Mouse (Mus musculus): ENCODE results near the gene Sigirr. TPM values are rescaled to one million over a fixed set of nuclear protein-coding genes. Genes with fewer than 3 reads are reported as not detected.

The Sigirr gene
- total RNA-seq, 2 experiments from 2014 or later: 2.5 to 2.6 TPM

DNA sequence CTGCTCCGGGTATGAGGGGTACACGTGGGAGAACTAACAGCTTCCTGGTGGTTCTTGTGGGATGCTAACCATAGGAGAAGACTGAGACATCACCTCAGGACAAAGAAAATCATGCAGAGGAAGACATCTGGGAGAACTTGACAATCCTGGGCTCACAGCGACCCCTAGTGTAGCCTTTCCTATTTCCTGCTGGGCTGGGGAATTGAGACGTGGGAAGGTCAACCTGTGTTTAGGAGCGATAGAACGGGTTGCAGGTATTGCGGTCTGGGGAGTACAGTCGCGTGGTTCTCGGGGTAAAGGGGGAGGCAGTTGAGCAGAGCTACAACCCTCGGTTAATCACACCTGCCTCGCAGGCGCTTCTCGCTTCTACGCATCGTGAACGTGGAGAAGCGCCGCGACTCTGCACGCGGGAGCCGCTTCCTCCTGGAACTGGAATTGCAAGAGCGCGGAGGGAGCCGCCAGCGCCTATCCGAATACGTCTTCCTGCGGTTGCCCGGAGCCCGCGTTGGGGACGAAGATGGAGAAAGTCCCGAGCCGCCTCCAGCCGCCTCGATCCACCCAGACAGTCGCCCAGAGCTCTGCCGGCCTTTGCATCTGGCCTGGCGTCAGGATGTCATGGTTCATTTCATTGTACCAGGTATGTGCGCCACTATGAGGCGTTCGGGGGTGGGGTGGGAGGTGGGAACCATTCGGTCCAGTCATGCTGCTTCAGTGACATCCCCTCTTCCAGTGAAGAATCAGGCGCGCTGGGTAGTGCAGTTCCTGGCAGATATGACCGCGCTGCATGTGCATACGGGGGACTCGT, 30.1 kb downstream of the Sigirr start:
- intact Hi-C loops (cut with DNase I): loop anchor here (5.0 kb wide), 1 partner anchor 102 kb away; the partner anchor contains the start of gene Rnh1
- peak; percentile 84 to 87 for DNase-seq (ENCODE audit: low spot score in 2 of 2)

DNA sequence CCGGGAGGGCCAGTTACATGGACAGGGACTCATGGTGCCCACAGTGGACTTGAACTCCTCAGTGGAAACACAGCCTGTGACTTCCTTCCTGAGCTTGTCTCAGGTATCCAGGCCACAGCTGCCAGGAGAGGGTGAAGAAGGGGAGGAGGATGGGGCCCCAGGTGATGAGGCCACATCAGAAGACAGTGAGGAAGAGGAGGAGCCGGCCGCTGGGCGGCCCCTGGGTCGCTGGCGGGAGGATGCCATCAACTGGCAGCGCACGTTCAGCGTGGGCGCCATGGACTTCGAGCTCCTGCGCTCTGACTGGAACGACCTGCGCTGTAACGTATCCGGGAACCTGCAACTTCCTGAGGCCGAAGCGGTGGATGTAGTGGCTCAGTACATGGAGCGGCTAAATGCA, 32.0 kb downstream of the Sigirr start:
- no peak for DNase-seq (ENCODE audit: low spot score in 2 of 2)

DNA sequence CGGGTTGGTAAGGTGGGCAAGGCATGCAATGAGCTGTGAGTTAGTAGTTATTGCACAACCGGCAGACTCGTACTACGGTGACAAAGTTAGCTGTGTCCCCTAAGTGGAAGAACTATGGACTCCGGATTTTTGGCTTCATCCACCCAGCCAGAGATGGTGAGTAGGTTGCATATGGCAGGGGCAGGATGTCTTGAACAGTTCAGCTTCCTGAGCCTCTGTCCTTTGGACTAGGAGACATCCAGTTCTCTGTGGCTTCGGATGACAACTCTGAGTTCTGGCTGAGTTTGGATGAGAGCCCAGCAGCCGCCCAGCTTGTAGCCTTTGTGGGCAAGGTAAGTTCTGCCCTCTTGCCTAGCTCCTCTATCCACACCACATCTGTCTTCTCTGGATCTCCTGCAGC, 35.8 kb downstream of the Sigirr start:
- no peak for DNase-seq (ENCODE audit: low spot score in 2 of 2)
- intact Hi-C loops (cut with DNase I): no loop called here

More for the DNA sequence above, 32.0 kb downstream of the Sigirr start:
- intact Hi-C loops (cut with DNase I): no loop called here

DNA sequence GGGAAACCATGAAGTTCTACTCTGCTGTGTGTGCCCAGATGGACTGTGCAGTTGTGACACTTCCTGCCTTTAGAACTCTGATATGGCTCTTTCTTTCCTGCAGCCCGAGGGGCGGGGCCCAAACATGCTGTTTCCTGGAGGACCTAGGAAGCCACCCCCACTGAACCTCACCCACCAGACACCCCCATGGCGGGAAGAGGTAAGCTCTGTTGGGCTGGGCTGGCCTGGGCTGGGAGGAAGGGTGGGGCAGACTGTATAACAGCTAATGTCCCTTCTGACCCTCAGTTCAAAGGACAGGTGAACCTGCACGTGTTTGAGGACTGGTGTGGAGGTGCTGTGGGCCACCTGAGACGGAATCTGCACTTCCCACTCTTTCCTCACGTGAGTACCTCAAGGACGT, 36.2 kb downstream of the Sigirr start:
- intact Hi-C loops (cut with DNase I): no loop called here
- no peak for DNase-seq (ENCODE audit: low spot score in 2 of 2)

DNA sequence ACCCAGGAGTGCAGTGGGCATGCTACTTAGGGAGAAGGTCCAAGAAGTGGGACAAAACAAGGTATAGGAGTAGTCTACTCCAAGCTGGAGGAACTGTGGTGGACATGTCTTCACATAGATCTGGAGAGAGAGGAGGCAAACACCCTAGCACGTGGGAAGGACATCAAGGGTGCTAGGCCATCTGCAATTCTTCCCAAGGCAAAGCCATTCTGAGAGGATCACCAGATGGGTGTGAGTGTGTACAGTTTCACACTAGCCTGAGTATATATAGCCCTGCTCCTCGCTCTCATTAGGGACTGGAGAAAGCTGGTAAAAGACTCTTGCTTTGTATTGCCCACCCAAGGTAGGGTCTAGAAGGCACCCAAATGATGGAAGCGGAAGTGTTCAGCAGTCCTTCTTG, 37.0 kb downstream of the Sigirr start:
- intact Hi-C loops (cut with DNase I): no loop called here
- DNase-seq (ENCODE audit: low spot score in 2 of 2): no peak

DNA sequence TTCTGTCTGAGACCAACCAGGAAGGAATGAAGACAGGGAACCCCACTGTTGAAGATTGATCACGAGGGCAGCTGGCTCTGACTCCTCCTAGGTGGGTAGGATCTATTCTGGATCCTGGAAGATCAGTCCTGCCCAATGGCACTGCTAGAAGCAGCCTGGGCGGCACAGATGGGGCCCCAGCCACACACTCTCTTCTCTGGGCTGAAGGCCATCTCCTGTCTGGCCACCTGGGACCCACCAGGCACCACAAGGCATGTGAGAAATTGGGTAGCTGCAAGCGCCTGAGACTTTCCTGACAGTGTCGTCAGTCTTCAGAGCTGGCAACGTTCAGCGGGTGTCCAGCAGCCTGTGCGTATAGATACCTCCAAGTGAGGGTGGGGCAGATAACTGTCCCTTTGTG, 37.8 kb downstream of the Sigirr start:
- DNase-seq (ENCODE audit: low spot score in 2 of 2): no peak
- intact Hi-C loops (cut with DNase I): no loop called here

DNA sequence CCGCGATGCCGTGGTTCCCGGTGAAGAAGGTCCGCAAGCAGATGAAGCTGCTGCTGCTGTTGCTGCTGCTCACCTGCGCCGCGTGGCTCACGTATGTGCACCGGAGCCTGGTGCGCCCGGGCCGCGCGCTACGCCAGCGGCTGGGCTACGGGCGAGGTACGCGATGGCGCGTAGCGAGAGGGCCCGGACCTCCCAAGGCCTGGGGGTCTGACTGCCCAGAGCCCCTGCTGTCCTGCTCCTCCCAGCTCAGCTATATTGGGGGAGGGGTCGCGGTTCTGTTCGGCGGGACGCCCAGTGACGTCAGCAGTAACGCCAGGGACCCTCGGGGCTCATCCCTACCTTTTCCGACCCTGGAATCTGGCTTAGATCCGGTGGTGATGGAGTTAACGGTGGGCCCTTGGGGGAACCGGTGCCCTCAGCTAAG, 39.1 kb downstream of the Sigirr start:
- peak in 1 of 2 experiments; percentile 46 for DNase-seq (ENCODE audit: low spot score in 2 of 2)

DNA sequence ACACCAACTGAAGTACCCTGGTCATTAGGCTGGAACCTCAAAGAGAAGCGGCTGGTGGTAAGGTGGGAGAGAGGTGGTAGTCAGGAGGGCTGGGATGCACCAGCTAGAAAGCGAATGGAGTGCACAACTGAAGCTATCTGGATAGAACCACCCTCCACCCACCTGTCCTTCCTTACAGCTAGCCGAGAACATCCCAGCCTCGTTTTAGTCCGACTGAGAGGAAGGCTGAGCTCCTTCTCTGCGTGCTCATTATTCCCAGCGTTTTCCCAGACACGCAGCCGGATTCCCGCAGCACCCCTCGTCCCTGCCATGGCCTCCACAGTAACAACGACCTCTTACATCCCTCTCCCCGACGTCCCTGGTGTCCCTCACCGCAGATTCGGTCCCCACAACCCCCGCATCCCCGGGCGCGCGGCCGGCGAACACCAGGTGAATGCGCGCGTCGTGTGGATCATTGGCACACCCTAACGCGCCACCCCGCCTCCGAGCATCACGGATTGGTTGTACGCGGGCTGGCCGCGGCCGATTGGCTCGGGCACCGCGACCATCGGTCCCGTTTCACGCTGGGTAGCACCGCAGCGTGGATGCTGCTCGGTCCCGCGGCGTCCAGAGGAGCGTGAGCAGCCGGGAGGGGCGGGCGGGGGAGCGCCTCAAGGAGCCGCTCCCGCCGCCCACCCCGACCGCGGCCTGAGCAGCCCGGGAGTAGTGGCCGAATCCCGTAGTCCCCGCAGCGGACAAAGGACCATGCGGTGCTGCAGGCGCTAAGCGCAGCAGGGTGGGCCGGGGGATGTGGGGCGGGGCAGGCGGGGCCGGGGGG, 39.7 kb downstream of the Sigirr start, which contains the start of gene B4galnt4:
Gene B4galnt4, plus strand, starts transcription at position 679 of the 817 bp plus-strand sequence.
- DNase-seq (ENCODE audit: low spot score in 2 of 2): peak; percentile 95 to 96
- intact Hi-C loops (cut with DNase I): no loop called here

More for the DNA sequence above, 39.1 kb downstream of the Sigirr start:
- intact Hi-C loops (cut with DNase I): no loop called here

DNA sequence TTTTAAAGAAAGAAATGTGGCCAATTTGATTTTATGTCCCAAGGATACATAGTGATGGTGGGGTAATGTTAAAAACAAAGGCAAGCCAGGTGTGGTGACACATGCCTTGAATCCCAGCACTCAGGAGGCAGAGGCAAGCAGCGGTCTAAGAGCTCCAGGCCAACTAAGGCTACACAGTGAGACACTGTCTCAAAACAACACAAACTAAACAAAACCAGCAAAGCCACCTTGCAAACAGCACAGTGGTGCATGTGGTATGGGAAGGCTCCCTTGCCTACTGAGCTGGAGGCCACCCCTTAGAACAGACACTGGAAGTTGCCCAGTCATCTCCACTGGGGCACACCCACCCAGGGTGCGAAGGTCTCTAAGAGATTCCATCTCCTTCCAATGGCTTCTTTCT, 40.4 kb downstream of the Sigirr start:
- intact Hi-C loops (cut with DNase I): no loop called here
- DNase-seq (ENCODE audit: low spot score in 2 of 2): no peak

DNA sequence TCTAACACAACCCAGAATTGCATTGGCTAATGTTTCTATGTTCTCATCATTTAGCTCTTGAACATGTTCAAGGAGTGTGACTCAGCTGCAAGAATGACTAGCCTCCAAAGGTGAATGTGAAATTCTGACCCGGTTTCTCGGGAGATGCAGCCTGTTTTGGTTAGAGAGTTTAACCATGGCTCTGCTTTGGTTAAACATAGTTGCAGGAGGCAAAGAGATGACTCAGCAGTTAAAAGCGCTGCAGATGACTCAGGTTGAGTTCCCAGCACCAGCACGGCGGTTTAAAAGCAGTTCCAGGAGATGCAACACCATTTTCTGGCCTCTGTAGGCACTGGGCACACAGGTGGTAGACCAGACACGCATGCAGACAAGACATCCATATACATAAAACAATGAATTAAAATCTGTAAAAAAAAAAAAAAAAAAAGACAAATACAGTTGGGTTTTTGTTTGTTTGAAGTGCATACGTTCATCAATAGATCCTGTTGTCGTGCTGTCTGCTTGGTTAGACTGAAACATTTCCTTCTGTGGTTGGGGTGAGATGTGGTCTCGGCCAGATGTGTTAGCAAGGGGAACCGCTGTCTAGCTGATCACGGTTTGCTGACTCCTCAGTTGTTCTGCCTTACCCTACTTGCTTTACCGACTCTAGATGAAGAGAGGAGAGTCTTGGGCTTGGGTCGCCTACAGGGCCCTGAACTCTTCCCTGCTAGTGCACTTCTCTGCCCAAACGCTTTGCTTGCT, 41.6 kb downstream of the Sigirr start:
- no peak for DNase-seq (ENCODE audit: low spot score in 2 of 2)
- intact Hi-C loops (cut with DNase I): no loop called here

DNA sequence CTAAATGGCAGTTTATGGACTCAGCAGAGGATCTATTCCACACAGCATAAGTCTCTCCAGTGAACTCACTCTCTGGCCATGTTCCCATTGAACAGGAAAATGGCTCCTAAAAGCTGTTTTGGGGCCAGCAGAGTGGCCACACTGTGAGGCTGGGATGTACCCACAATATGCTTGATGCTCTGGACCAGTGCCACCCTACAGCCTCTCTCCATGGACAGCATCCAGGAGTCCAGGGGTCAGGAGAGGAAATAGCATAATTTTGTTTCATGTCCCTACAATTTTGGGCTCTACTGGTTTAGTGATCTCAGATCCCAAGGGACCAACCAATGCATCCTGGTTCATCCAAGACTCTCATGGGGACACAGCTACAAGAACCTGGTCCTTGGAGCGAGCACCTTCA, 42.8 kb downstream of the Sigirr start:
- no peak for DNase-seq (ENCODE audit: low spot score in 2 of 2)
- intact Hi-C loops (cut with DNase I): no loop called here

DNA sequence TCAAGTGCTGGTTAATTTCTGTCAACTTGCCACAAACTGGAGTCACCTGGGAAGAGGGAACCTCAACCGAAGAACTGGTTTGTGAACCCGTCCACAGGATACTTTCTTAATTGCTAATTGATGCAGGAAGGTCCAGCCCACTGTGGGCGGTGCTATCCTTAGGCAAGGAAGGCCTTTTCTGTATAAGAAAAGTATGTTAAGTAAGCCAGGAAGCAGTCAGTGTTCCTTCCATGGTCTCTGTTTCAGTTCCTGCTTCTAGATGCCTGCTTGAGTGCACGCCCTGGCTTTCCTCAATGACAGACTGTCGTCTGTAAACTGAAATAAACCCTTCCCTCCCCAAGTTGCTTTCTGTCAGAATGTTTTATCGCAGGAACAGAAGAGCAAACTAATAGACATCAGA, 43.4 kb downstream of the Sigirr start:
- DNase-seq (ENCODE audit: low spot score in 2 of 2): no peak
- intact Hi-C loops (cut with DNase I): no loop called here

DNA sequence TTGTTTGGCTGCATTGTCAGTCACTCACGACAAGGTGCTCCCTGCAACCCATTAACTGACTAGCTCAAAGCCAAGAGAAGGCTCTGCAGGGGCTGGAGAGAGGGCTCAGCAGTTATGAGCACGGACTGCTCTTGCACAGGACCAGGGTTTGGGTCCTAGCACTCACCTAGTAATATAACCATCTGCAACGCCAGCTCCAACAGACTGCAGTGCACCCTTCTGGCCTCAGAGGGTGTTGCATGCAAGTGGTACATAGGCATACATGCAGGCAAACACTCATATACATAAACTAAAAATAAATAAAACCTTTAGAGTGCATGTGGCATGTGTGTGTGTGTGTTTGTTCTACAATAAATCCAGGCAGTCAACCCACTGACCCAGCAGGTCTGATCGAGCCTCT, 44.6 kb downstream of the Sigirr start:
- DNase-seq (ENCODE audit: low spot score in 2 of 2): no peak
- intact Hi-C loops (cut with DNase I): no loop called here

DNA sequence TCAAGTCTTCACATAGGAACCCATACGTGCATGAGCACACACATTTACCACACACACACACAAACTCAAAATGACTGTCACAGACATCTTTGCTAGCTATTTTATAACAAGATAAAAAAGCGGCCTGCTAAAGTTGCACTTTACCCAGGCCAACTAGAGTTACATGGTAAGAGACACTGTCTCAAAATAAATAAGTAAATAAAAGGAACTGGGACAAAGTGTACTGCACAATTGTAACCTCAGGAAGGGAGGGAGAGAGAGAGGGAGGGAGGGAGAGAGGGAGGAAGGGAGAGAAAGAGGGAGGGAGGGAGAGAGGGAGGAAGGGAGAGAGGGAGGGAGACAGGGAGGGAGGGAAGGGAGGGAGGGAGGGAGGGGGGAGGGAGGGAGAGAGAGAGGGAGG, 48.0 kb downstream of the Sigirr start:
- no peak for DNase-seq (ENCODE audit: low spot score in 2 of 2)
- intact Hi-C loops (cut with DNase I): no loop called here

DNA sequence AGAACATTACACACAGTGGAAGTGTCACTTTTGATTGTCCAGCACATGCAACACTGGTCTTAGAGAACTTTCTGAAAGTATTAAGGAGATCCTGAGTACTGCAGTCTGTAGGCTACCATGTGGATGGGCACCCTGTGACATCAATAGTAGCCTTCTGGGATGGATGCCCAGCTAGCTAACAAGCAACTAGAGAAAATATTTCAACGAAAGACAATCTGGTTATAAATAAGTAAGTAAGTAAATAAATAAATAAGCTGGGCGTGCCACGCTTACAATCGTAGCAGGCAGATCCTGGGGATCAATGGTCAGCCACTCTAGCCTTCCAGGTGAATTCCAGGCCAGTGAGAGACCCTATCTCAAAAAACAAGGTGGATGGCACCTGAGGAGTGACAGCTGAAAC, 48.4 kb downstream of the Sigirr start:
- intact Hi-C loops (cut with DNase I): no loop called here
- DNase-seq (ENCODE audit: low spot score in 2 of 2): no peak

DNA sequence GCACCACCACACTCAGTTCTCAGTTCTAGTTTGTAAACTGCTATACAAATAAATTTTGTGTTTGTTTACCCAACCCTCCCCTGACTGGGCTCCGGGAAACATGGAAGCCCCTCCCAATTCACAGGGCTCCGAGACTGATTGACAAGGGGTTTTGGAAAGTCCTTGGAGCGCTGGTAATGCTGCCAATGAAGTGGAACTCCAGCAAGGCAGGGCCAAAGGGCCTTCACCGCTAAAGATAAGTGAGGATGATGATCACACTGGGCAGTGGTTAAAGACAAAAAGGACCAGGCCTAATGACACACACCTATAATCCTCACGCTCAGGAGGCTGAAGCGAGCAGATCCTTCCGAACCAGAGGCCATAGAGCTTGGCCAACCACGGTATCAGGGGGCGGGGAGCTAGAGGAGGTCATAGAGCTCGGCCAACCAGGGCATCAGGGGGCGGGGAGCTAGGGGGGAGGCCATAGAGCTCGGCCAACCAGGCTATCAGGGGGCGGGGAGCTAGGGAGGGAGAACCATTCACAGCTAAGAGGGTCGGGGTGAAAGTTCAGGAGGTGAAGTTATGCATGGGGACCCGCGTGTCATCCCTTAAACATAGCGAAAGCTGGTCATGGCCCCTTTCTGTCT, 49.2 kb downstream of the Sigirr start:
- intact Hi-C loops (cut with DNase I): no loop called here
- no peak for DNase-seq (ENCODE audit: low spot score in 2 of 2)

DNA sequence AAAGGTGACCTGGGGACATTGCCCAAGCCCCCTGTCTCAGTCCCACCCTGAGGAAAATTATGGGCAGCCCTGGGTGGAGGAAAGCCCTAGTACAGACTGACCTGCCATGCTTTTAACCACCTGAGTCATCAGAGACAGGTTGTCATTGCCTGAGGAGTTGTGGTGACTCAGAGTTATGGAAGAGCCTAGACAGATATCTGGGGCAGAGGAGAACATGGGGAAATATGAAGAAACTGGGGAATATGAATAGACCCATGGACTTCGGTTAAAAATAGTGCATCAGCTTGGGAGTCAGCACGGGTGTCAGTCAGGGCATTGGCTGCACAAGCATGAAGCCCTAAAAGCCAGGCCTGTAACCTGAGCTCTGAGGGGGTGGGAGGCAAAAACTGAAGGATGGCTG, 51.0 kb downstream of the Sigirr start:
- intact Hi-C loops (cut with DNase I): loop anchor here (2.0 kb wide), 3 partner anchors 41 to 205 kb away; partner anchors contain the start of gene Scgb1c1
- DNase-seq (ENCODE audit: low spot score in 2 of 2): no peak

DNA sequence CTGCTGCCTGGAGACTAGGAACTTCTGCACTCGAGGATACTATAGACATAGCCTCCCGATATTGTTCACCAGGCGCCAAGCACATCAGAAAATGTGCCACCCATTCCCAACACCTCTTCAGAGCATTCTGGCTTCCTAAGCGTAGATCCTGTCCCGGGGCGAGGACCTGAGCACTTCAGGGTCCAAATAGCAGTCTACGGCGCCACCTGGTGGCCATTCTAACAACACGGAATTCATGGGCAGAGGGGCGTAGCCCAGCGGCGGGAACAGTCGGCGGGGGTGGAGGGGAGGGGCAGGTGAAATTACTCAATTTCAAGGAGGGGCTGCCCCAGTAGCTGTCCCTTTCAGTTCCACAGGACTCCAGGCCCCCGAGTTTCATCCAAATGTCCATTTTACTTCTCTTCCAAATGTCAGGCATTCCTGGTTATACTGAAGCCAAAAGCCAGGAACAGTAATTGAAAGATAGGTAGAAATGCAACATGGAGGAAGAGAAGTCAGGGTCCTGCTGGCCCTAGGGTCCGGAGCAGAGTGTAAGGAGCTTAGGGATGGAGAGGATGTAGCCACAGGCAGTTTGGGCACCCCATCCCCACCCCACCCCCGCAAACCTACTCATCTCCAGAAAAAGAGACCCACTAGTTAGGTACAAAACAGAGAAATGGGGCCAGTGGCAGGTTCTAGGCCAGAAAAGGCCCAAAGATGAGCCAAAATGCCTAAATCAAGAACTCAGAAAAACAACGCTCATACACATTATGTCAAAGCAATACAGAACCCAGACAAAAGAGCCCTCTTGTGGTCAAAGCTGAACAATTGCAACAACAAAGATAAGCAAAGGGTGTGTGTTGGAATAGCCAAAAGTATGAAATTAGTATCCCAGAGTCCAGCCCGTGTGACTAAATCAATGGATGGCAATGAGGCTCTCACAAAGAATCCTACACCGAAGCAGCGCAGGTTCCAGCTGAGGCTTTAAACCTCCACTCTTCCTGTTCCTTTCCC, 51.9 kb downstream of the Sigirr start:
- peak; percentile 93 to 94 for DNase-seq (ENCODE audit: low spot score in 2 of 2)
- intact Hi-C loops (cut with DNase I): loop anchor here (1.0 to 2.0 kb wide), 4 partner anchors 40 to 204 kb away; partner anchors contain the start of gene Scgb1c1
